Mouse (Mus musculus) liver, embryonic 14.5 days (tissue): Measurements from ENCODE around the gene Galnt15.

Experiments
- CTCF ChIP-seq: IDR thresholded peaks from 2 replicates; pipeline ENCODE4 v1.5.1; 2016; ENCODE audit warnings: antibody characterized with exemption, low read depth, control low read depth
- EP300 ChIP-seq: IDR thresholded peaks from 2 replicates; pipeline ENCODE4 v1.6.1; 2016; ENCODE audit warnings: antibody characterized with exemption, low read depth

GRCm38 (mm10) chr14:31994021-31994420 lies 34.8 kb upstream of the Galnt15 start:
- TF ChIP-seq CTCF (no peak), EP300 (no peak)
